Mouse (Mus musculus) liver, postnatal 0 days (tissue): Measurements from ENCODE around the gene Ppm1h. TPM values are rescaled to one million over a fixed set of nuclear protein-coding genes. Genes with fewer than 3 reads are reported as not detected.

ENCODE experiments used
- ATAC-seq: fragments of 200-750 bp; cut with Nextera tagmentation; 2 replicates; pipeline ENCODE4 v1.8.0; 2017; ENCODE audit warnings: mild to moderate bottlenecking, moderate library complexity
- DNase-seq: peaks from one replicate; pipeline ENCODE4 v3.0.0-alpha.2; 2016
- H3K27ac ChIP-seq: fragments of 300-500 bp; sonication (generic); 2 replicates; pipeline ENCODE4 v1.5.1; 2014; ENCODE audit warnings: antibody characterized with exemption, moderate library complexity, mild to moderate bottlenecking, low read depth
- H3K27me3 ChIP-seq: fragments of 300-500 bp; sonication (generic); 2 replicates; pipeline ENCODE4 v1.6.1; 2014; ENCODE audit warnings: low read length, control low read depth, mixed read lengths; ENCODE audit not compliant: insufficient read depth
- H3K36me3 ChIP-seq: fragments of 300-500 bp; sonication (generic); replicated peaks from 2 replicates; pipeline ENCODE4 v1.6.1; 2014; ENCODE audit warnings: mild to moderate bottlenecking, control low read depth, low read length, moderate library complexity, mixed read lengths; ENCODE audit not compliant: insufficient read depth
- H3K4me1 ChIP-seq: fragments of 300-500 bp; sonication (generic); 2 replicates; pipeline ENCODE4 v1.6.1; 2014; ENCODE audit warnings: antibody characterized with exemption, mild to moderate bottlenecking, control low read depth; ENCODE audit not compliant: insufficient read depth
- H3K4me2 ChIP-seq: fragments of 300-500 bp; sonication (generic); 2 replicates; pipeline ENCODE4 v1.6.1; 2014; ENCODE audit warnings: low read depth, mild to moderate bottlenecking, low read length, moderate library complexity, mixed read lengths
- H3K4me3 ChIP-seq: fragments of 300-500 bp; sonication (generic); 2 replicates; pipeline ENCODE4 v1.5.1; 2014; ENCODE audit warnings: low read depth, low read length
- H3K9ac ChIP-seq: fragments of 300-500 bp; sonication (generic); replicated peaks from 2 replicates; pipeline ENCODE4 v1.6.1; 2014; ENCODE audit warnings: mild to moderate bottlenecking, moderate library complexity
- H3K9me3 ChIP-seq: fragments of 300-500 bp; sonication (generic); 2 replicates; pipeline ENCODE4 v1.6.1; 2016; ENCODE audit warnings: mild to moderate bottlenecking, control low read depth, low read length, mixed read lengths
- CTCF ChIP-seq: sonication (generic); IDR thresholded peaks from 2 replicates; pipeline ENCODE4 v1.5.1; 2016; ENCODE audit warnings: antibody characterized with exemption, low read depth
- EP300 ChIP-seq: IDR thresholded peaks from 2 replicates; pipeline ENCODE4 v1.6.1; 2016; ENCODE audit warnings: antibody characterized with exemption, low read depth, mild to moderate bottlenecking
- WGBS: fragments of 180-500 bp; shearing (Covaris S2); extraction: QIAGEN DNeasy Blood & Tissue Kit; methylation state at CpG from one replicate; pipeline ENCODE4 v1.1.7; 2014; ENCODE audit not compliant: insufficient replicate concordance; 5-methylcytosine and 5-hydroxymethylcytosine counted together
- polyA plus RNA-seq: library from polyadenylated mRNA; unstranded; fragments of >200 nt; fragmentation: Nextera tagmentation; extraction: Ambion mirVana; gene quantifications from 2 replicates; pipeline ENCODE4 v1.2.1, GENCODE M21; 2015

Ppm1h gene
- polyA plus RNA-seq, 1 experiment from 2014 or later = 3.9 TPM

DNA sequence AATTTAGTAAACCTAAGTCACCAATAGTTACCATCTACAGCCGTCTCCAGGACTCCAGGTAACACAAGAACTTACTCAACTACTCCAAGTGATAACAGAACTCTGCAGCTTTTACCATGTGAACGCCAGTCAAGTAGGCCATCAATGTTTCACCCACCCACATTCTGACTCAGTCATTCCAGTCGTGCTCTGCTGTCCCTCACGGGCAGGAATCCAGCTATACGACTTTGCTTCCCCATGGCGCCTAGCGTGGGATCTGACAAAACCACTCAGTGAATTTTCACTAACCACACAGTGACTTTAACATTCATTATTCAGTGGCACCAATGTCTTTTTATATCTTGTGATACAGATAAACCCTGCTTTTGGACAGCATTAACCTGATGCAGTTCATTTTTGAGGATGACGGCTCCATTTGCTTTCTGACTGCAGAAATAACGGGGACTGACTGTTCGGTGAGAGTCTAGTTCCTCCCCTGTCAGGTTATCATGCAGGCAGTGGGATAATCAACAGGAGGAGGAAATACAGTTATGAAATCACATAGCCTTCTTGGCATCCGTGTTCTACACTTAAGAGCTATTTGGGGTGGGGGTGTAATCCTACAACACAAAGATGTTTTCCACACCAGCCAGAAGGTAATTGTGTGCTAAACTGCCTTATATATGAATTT is 304.5 kb downstream of the Ppm1h start:
- H3K36me3 ChIP-seq = peaks cover 7% of the 10 kb centered on the region; the same call in 1 of the 2 replicates
- DNase-seq (no peak), ATAC-seq (no peak)
- peak overlapping the region; percentile 79 for H3K4me3 ChIP-seq
- H3K4me2 ChIP-seq = peak overlapping the region; percentile 86
- TF ChIP-seq EP300 (no peak), CTCF (no peak)
- H3K4me1 ChIP-seq = peaks cover 17% of the 10 kb centered on the region
- no peaks in the 10 kb centered on the region for H3K9me3 ChIP-seq
- 54% methylated on average over 11 of the region's 11 CpGs for WGBS
- H3K27ac ChIP-seq = no peak overlapping the region
- H3K27me3 ChIP-seq = no peaks in the 10 kb centered on the region
- no peak overlapping the region for H3K9ac ChIP-seq

DNA sequence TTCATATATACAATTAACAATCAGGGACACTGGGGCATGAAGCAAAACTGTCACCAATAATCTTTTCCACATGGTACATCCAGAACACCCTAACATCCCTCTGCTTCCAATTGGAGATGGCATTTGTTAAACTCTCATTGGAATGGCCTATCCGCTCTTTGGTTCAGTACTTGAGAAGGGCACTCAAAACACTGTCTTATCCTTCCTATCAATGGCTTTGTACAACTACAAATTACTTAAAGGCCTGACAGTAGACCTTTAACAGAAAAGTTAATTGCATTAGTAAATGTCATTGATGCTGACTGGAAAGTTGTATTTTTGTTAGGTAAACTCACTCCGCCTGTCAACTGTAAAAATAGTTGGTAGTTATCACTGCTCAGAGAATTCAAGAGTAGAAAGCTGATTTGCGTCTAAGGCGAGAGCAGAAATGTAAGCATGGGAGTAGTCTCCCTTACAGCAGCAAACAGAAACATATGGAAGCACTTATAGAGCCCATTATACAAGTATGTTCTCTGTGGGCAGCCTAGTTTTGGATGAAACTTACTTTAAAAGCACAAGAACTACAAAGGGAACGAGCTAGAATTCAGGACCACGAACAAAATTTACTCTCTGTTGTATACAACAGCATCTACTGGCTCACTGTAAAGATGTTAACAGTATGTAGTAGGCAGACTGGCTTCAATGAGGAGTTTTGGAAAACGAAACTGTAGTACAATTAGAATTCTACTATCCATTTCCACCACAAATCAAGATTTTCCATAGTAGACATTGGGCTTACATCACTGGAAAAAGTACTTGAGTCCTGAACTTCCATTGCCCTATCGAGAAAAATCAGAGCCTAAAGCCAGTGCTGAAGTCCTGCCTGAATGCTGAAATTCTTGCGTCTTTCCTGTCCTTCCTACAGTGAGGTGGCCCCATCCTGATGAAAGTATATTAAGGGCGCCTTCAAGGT is 305.3 kb downstream of the Ppm1h start:
- 42% methylated on average over 10 of the region's 10 CpGs for WGBS
- peaks cover 17% of the 10 kb centered on the region for H3K4me1 ChIP-seq

DNA sequence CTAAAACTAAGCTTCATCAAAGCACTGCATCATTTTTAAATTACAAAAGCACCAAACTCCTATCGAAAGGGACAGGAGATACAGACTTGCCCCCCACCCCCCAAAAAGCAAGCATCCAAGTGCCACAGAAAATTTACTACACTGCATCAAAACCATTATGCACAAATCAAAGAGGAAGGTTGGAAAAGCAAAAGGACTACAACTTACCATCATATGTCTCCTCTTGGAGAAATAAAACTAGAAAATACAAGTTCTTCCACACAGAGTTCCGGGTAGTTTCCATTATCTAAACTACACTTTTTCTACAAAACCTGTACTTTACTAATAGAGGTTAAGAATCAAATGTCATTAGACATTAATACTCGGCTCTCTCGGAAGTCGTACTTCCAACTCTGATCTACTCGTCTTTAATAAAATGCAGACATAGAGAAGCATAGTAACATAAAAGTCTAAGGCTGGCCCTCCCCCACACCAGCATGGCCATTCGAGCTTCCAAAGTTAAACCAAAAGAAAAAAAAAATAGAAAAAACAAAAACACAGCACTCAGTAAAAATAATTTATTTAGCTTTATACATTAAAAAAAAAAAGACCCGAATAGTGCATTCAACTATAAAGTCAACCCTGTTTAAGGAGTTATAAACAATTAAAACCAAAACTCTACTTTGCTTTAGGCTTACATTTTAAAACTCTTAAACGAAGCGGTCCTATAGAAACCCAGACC is 306.1 kb downstream of the Ppm1h start:
- DNase-seq (no peak), ATAC-seq (no peak)
- Histone ChIP-seq H3K27me3 (no peaks in the 10 kb centered on the region), H3K9ac (peak overlapping the region; percentile 91), H3K27ac (peak overlapping the region; percentile 99), H3K4me3 (peak overlapping the region; percentile 79), H3K4me1 (peaks cover 17% of the 10 kb centered on the region), H3K9me3 (no peaks in the 10 kb centered on the region), H3K36me3 (peaks cover 7% of the 10 kb centered on the region; the same call in 1 of the 2 replicates), H3K4me2 (peak overlapping the region; percentile 86)
- TF ChIP-seq EP300 = no peak
- no peak for TF ChIP-seq CTCF
- WGBS = 3% methylated on average over 10 of the region's 10 CpGs

More for the DNA sequence above, 305.3 kb downstream of the Ppm1h start:
- no peak for ATAC-seq
- DNase-seq = no peak
- H3K27ac ChIP-seq = peak overlapping the region; percentile 99
- peaks cover 7% of the 10 kb centered on the region; the same call in 1 of the 2 replicates for H3K36me3 ChIP-seq
- no peaks in the 10 kb centered on the region for H3K27me3 ChIP-seq
- peak overlapping the region; percentile 91 for H3K9ac ChIP-seq
- peak overlapping the region; percentile 86 for H3K4me2 ChIP-seq
- TF ChIP-seq EP300 (no peak), CTCF (no peak)
- H3K9me3 ChIP-seq = no peaks in the 10 kb centered on the region
- H3K4me3 ChIP-seq = peak overlapping the region; percentile 79

DNA sequence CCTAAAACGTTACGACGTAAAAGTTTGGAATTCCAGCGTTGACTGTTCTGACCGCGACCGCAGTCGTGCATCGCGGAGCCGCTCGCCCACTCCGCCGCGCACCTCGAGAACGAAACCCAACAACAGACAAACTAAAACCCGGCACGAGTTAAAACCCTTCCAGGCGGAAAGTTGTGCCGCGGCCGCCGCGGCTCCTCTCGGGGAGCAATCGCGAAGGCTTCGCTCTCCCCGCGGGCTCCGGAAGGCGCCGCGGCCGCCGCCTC is 306.6 kb downstream of the Ppm1h start:
- peak overlapping the region; percentile 79 for H3K4me3 ChIP-seq
- ATAC-seq (peak; percentile 16), DNase-seq (peak; percentile 63)
- under 1% methylated on average over 37 of the region's 37 CpGs for WGBS
- H3K36me3 ChIP-seq = peaks cover 7% of the 10 kb centered on the region; the same call in 1 of the 2 replicates
- no peaks in the 10 kb centered on the region for H3K27me3 ChIP-seq
- TF ChIP-seq CTCF (no peak), EP300 (no peak)
- peak overlapping the region; percentile 91 for H3K9ac ChIP-seq
- peaks cover 17% of the 10 kb centered on the region for H3K4me1 ChIP-seq
- no peaks in the 10 kb centered on the region for H3K9me3 ChIP-seq
- peak overlapping the region; percentile 99 for H3K27ac ChIP-seq
- H3K4me2 ChIP-seq = peak overlapping the region; percentile 86

DNA sequence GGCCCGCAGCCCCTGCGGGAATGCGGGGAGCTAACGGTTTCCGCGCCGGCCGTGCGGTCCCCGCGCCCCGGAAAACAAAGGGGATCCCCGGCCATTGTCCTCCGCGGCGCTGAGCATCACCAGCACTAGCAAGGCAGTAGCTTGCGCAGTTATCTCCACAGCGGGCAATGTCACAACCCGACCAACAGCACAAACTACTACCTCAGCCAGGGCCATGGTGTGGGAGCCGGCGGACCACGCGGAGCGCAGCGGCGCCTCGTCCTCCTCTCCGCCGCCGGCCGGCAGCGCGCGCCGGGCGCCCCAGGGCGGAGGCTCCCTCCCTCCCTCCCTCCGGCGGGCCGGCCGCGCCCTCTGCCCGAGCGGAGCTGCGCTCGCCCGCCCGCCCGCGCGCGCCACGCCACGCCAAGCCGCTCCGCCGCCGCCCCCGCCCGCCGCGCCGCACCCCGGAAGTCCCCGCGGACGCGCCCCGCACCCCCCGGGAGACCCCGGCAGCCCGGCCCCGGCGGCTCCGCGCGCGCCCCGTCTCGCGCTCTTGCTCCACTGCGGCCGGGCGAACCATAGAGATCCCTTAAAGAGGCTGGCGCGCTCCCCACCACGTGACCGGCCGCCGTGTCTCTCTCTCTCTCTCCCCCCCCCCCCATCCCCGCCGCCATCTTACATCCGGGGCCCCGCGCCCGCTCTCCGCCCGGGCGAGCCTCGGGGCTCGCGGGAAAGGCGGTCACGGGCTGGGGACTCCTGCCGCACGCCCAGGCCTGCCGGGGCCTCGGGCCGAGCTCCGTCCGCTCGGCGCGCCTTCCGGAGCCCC is 307.2 kb downstream of the Ppm1h start:
- peak; percentile 90 for ATAC-seq
- WGBS = 0% methylated on average over 30 of the region's 115 CpGs
- no peaks in the 10 kb centered on the region for H3K27me3 ChIP-seq
- peaks cover 8% of the 10 kb centered on the region; the same call in 1 of the 2 replicates for H3K36me3 ChIP-seq
- TF ChIP-seq CTCF (no peak), EP300 (no peak)
- H3K4me3 ChIP-seq = peak overlapping the region; percentile 79
- H3K9ac ChIP-seq = peak overlapping the region; percentile 91
- H3K27ac ChIP-seq = peak overlapping the region; percentile 99
- H3K4me2 ChIP-seq = peak overlapping the region; percentile 86
- H3K4me1 ChIP-seq = peaks cover 17% of the 10 kb centered on the region
- no peaks in the 10 kb centered on the region for H3K9me3 ChIP-seq
- peak; percentile 89 for DNase-seq
